Mouse (Mus musculus): ENCODE measurements around the gene Ablim1. TPM values are rescaled to one million over a fixed set of nuclear protein-coding genes. Genes with fewer than 3 reads are reported as not detected.

Ablim1 gene
- polyA plus RNA-seq, 1 experiment: 110 TPM

DNA sequence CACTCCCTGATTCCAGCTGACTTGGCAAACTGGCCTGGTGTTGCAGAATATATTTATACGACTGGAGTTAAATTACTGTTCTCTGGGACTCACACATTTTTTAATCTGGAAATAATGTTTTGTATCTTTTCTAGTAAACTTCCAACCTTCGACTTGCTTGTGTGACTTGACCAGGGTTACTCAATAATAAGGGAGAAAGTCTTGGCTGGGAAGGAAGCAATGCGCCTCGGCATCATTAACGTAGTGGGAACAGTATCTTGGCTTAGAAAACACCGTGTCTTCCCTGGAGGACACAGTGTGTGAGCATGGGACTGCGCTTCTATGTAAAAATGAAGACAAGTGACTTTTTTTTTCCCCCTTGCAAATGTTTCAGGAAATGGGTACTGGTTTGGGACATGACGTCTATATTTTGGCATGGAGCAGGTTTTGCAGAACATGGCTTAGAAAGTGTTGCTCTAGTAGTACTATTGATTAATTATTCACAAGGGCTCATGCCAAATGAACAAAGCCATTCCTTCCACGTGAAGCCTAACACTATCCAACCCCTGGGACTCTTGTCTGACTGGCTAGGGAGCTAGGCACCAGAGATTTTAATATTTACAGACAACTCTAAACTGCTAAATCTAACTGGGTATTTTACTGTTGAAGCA, 266.9 kb downstream of the Ablim1 start:
- Histone ChIP-seq H3K4me3 (replicated peaks; ENCODE audit: insufficient read depth, low read depth, low read length) (no peak overlapping the region), H3K27me3 (ENCODE audit: control insufficient read depth, insufficient read depth, low read length) (no peaks in the 10 kb centered on the region), H3K27ac (ENCODE audit: insufficient read depth, low read length) (no peak overlapping the region), H3K4me1 (ENCODE audit: control insufficient read depth, insufficient read depth, low read length) (peaks cover 10% of the 10 kb centered on the region; the same call in 1 of the 2 replicates)
- TF ChIP-seq POLR2A (IDR thresholded peaks at IDR 0.05; ENCODE audit: borderline replicate concordance, insufficient read depth, low read length) (no peak), CTCF (IDR thresholded peaks at IDR 0.05; ENCODE audit: borderline replicate concordance, insufficient read depth, low read depth, low read length) (no peak)
- WGBS: 46% methylated on average over 9 of the region's 9 CpGs
- DNase-seq: no peak

DNA sequence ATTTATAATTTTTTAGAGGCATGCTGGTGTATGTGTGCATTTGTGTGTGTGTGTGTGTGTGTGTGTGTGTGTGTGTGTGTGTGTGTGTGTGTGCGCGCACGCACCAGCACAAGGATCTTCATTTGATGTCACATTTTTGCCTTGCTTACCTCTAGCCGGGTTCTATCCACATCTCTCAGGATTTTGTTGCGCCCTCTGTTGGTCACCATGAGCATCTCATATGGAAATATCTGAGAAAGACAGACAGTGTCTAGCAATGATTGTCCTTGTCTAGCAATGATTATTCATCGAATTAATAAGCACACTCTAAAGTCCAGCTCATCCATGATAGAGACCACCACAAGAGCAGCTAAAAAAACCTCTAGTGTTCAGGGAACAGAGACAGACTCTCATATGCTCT, 275.5 kb downstream of the Ablim1 start:
- no peaks in the 10 kb centered on the region for H3K27me3 ChIP-seq (ENCODE audit: control insufficient read depth, insufficient read depth, low read length)
- DNase-seq: peak in 1 of 2 experiments; percentile 34
- 47% methylated on average over 6 of the region's 6 CpGs for WGBS

GRCm38 (mm10) chr19:57036860-57037259, 277.9 kb downstream of the Ablim1 start:
- TF ChIP-seq CTCF (IDR thresholded peaks at IDR 0.05; ENCODE audit: borderline replicate concordance, insufficient read depth, low read depth, low read length): no peak
- TF ChIP-seq POLR2A (IDR thresholded peaks at IDR 0.05; ENCODE audit: borderline replicate concordance, insufficient read depth, low read length): no peak
- WGBS: 43% methylated on average over 15 of the region's 15 CpGs

More for the DNA sequence above, 275.5 kb downstream of the Ablim1 start:
- peak; percentile 47; the same call in 1 of the 2 replicates for TF ChIP-seq CTCF (IDR thresholded peaks at IDR 0.05; ENCODE audit: borderline replicate concordance, insufficient read depth, low read depth, low read length)
- no peak for TF ChIP-seq POLR2A (IDR thresholded peaks at IDR 0.05; ENCODE audit: borderline replicate concordance, insufficient read depth, low read length)
- Histone ChIP-seq H3K4me3 (replicated peaks; ENCODE audit: insufficient read depth, low read depth, low read length) (no peak overlapping the region), H3K27ac (ENCODE audit: insufficient read depth, low read length) (no peak overlapping the region), H3K4me1 (ENCODE audit: control insufficient read depth, insufficient read depth, low read length) (peaks cover 8% of the 10 kb centered on the region; the same call in 1 of the 2 replicates)

GRCm38 (mm10) chr19:57031582-57031981, 283.1 kb downstream of the Ablim1 start:
- Histone ChIP-seq H3K27ac (ENCODE audit: insufficient read depth, low read length) (no peak overlapping the region), H3K4me3 (replicated peaks; ENCODE audit: insufficient read depth, low read depth, low read length) (no peak overlapping the region), H3K27me3 (ENCODE audit: control insufficient read depth, insufficient read depth, low read length) (no peaks in the 10 kb centered on the region), H3K4me1 (ENCODE audit: control insufficient read depth, insufficient read depth, low read length) (peaks cover 8% of the 10 kb centered on the region; the same call in 1 of the 2 replicates)
- WGBS: 56% methylated on average over 4 of the region's 4 CpGs
- TF ChIP-seq POLR2A (IDR thresholded peaks at IDR 0.05; ENCODE audit: borderline replicate concordance, insufficient read depth, low read length) (no peak), CTCF (IDR thresholded peaks at IDR 0.05; ENCODE audit: borderline replicate concordance, insufficient read depth, low read depth, low read length) (peak; percentile 80)
- peak; percentile 69 to 70 for DNase-seq

More at GRCm38 (mm10) chr19:57036860-57037259, 277.9 kb downstream of the Ablim1 start:
- H3K4me1 ChIP-seq (ENCODE audit: control insufficient read depth, insufficient read depth, low read length): peaks cover 8% of the 10 kb centered on the region; the same call in 1 of the 2 replicates
- no peak overlapping the region for H3K27ac ChIP-seq (ENCODE audit: insufficient read depth, low read length)
- H3K4me3 ChIP-seq (replicated peaks; ENCODE audit: insufficient read depth, low read depth, low read length): no peak overlapping the region
- DNase-seq: no peak
- H3K27me3 ChIP-seq (ENCODE audit: control insufficient read depth, insufficient read depth, low read length): no peaks in the 10 kb centered on the region

DNA sequence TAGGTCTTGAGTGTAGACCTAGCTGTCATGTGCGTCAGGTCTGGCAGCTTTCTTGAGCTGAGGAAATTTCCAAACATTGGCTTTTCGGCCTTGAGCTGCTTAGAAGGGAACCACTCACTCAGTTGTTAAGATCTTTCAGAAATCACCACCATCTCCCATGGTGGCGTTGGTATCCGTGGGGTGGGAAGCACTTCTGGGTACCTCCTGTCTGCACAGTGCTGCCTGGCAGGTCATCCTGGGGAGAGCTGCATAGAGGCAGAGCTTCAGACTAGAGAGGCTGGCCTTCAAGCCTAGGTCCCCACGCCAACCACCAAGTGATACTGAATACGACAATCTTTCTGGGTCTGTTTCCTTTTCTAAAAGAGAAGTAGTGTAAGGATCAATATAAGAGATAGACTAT, 285.3 kb downstream of the Ablim1 start:
- WGBS: 86% methylated on average over 6 of the region's 6 CpGs
- peaks cover under 1% of the 10 kb centered on the region; the same call in 1 of the 2 replicates for H3K4me1 ChIP-seq (ENCODE audit: control insufficient read depth, insufficient read depth, low read length)
- no peak overlapping the region for H3K4me3 ChIP-seq (replicated peaks; ENCODE audit: insufficient read depth, low read depth, low read length)
- TF ChIP-seq POLR2A (IDR thresholded peaks at IDR 0.05; ENCODE audit: borderline replicate concordance, insufficient read depth, low read length) (no peak), CTCF (IDR thresholded peaks at IDR 0.05; ENCODE audit: borderline replicate concordance, insufficient read depth, low read depth, low read length) (no peak)
- H3K27ac ChIP-seq (ENCODE audit: insufficient read depth, low read length): no peak overlapping the region
- DNase-seq: no peak
- H3K27me3 ChIP-seq (ENCODE audit: control insufficient read depth, insufficient read depth, low read length): no peaks in the 10 kb centered on the region

- WGBS: 31% methylated on average over 8 of the region's 8 CpGs
- Histone ChIP-seq H3K4me1 (ENCODE audit: control insufficient read depth, insufficient read depth, low read length) (no peaks in the 10 kb centered on the region), H3K27ac (ENCODE audit: insufficient read depth, low read length) (no peak overlapping the region), H3K4me3 (replicated peaks; ENCODE audit: insufficient read depth, low read depth, low read length) (no peak overlapping the region), H3K27me3 (ENCODE audit: control insufficient read depth, insufficient read depth, low read length) (no peaks in the 10 kb centered on the region)
- TF ChIP-seq POLR2A (IDR thresholded peaks at IDR 0.05; ENCODE audit: borderline replicate concordance, insufficient read depth, low read length) (no peak), CTCF (IDR thresholded peaks at IDR 0.05; ENCODE audit: borderline replicate concordance, insufficient read depth, low read depth, low read length) (no peak)
- no peak for DNase-seq
These were observed 286.2 kb downstream of the Ablim1 start for GRCm38 (mm10) chr19:57028327-57029179.

DNA sequence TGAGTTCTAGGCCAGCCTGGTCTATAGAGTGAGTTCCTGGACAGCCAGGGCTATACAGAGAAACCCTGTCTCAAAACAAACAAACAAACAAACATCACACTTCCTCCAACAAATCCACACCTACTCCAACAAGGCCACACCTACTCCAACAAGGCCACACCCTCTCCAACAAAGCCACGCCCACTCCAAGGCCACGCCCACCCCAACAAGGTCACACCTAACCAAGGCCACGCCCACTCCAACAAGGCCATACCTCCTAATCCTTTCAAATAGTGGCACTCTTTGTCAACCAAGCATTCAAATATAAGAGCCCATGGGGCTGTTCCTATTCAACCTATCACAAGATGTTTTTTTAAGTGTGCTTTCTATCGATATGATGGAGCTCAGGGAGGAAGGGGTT, 288.2 kb downstream of the Ablim1 start:
- TF ChIP-seq CTCF (IDR thresholded peaks at IDR 0.05; ENCODE audit: borderline replicate concordance, insufficient read depth, low read depth, low read length) (no peak), POLR2A (IDR thresholded peaks at IDR 0.05; ENCODE audit: borderline replicate concordance, insufficient read depth, low read length) (no peak)
- DNase-seq: no peak
- Histone ChIP-seq H3K4me3 (replicated peaks; ENCODE audit: insufficient read depth, low read depth, low read length) (no peak overlapping the region), H3K4me1 (ENCODE audit: control insufficient read depth, insufficient read depth, low read length) (no peaks in the 10 kb centered on the region), H3K27me3 (ENCODE audit: control insufficient read depth, insufficient read depth, low read length) (no peaks in the 10 kb centered on the region), H3K27ac (ENCODE audit: insufficient read depth, low read length) (no peak overlapping the region)
- 67% methylated on average over 4 of the region's 4 CpGs for WGBS

Data from cerebellum, adult 2 months (tissue).